Mouse (Mus musculus): Measurements from ENCODE around the gene Rtn1.

Rtn1 gene

GRCm38 (mm10) chr12:72373916-72374615 is 34.8 kb downstream of the Rtn1 start:
- DNase-seq (ENCODE audit: low spot score), result no peak

- no peak for DNase-seq (ENCODE audit: low spot score)
These were observed 38.8 kb downstream of the Rtn1 start for GRCm38 (mm10) chr12:72370081-72370480.

GRCm38 (mm10) chr12:72366763-72367162 is 42.1 kb downstream of the Rtn1 start:
- DNase-seq (ENCODE audit: low spot score), result no peak

GRCm38 (mm10) chr12:72366104-72366437 is 42.8 kb downstream of the Rtn1 start:
- no peak for DNase-seq (ENCODE audit: low spot score)

- DNase-seq (ENCODE audit: low spot score), result no peak
These were observed 43.4 kb downstream of the Rtn1 start for GRCm38 (mm10) chr12:72365231-72366103.

- no peak for DNase-seq (ENCODE audit: low spot score)
These were observed 44.3 kb downstream of the Rtn1 start for GRCm38 (mm10) chr12:72364543-72364942.

- peak; percentile 6 for DNase-seq (ENCODE audit: low spot score)
These were observed 47.0 kb downstream of the Rtn1 start for GRCm38 (mm10) chr12:72361701-72362354.

- DNase-seq (ENCODE audit: low spot score), result no peak
These were observed 47.8 kb downstream of the Rtn1 start for GRCm38 (mm10) chr12:72360926-72361615.

- no peak for DNase-seq (ENCODE audit: low spot score)
These were observed 49.0 kb downstream of the Rtn1 start for GRCm38 (mm10) chr12:72359903-72360302.

- no peak for DNase-seq (ENCODE audit: low spot score)
These were observed 51.0 kb downstream of the Rtn1 start for GRCm38 (mm10) chr12:72357667-72358420.

- no peak for DNase-seq (ENCODE audit: low spot score)
These were observed 54.6 kb downstream of the Rtn1 start for GRCm38 (mm10) chr12:72354241-72354640.

- no peak for DNase-seq (ENCODE audit: low spot score)
These were observed 55.3 kb downstream of the Rtn1 start for GRCm38 (mm10) chr12:72353506-72353905.

GRCm38 (mm10) chr12:72348508-72348907 is 60.3 kb downstream of the Rtn1 start:
- no peak for DNase-seq (ENCODE audit: low spot score)

GRCm38 (mm10) chr12:72347184-72347583 is 61.7 kb downstream of the Rtn1 start:
- no peak for DNase-seq (ENCODE audit: low spot score)

GRCm38 (mm10) chr12:72343639-72344038 is 65.2 kb downstream of the Rtn1 start:
- no peak for DNase-seq (ENCODE audit: low spot score)

GRCm38 (mm10) chr12:72336009-72336408 is 72.8 kb downstream of the Rtn1 start:
- no peak for DNase-seq (ENCODE audit: low spot score)

- no peak for DNase-seq (ENCODE audit: low spot score)
These were observed 76.3 kb downstream of the Rtn1 start for GRCm38 (mm10) chr12:72332488-72333013.

GRCm38 (mm10) chr12:72331912-72332487 is 76.9 kb downstream of the Rtn1 start:
- no peak for DNase-seq (ENCODE audit: low spot score)

GRCm38 (mm10) chr12:72326087-72326486 is 82.8 kb downstream of the Rtn1 start:
- no peak for DNase-seq (ENCODE audit: low spot score)

- no peak for DNase-seq (ENCODE audit: low spot score)
These were observed 83.8 kb downstream of the Rtn1 start for GRCm38 (mm10) chr12:72325025-72325424.

Data from spleen, adult 12 weeks (tissue).